8 mouse cellular contexts compared by ENCODE assay signal in genomic region chr7:123365876-123366741, GRCm38 (mm10). TPM values are rescaled to one million over a fixed set of nuclear protein-coding genes. Genes with fewer than 3 reads are reported as not detected.
DNase-seq lines count a peak whose midpoint lies in the region; ATAC-seq and TF ChIP-seq lines count a peak whose summit lies in the region.

No protein-coding gene starts in this region.

- no peak for TF ChIP-seq POLR2A in kidney, adult 2 months (IDR thresholded peaks at IDR 0.05; ENCODE audit: low read depth, low read length)

- H3K27ac ChIP-seq in kidney, adult 2 months (ENCODE audit: insufficient read depth, low read depth, low read length): peak overlapping the region; percentile 39; the same call in 1 of the 2 replicates
- no peak overlapping the region for H3K27ac ChIP-seq in kidney, embryonic 16.5 days (ENCODE audit: low read length)
- H3K27ac ChIP-seq in brown adipose tissue, adult 24 weeks (replicated peaks; ENCODE audit: low read depth, low read length): peak overlapping the region; percentile 59
- H3K27ac ChIP-seq in midbrain, embryonic 16.5 days (ENCODE audit: low read length): no peak overlapping the region

- H3K4me1 ChIP-seq in kidney, adult 2 months (ENCODE audit: control insufficient read depth, insufficient read depth, low read length): peaks cover 41% of the 10 kb centered on the region
- peaks cover 28% of the 10 kb centered on the region for H3K4me1 ChIP-seq in kidney, embryonic 16.5 days (ENCODE audit: insufficient read depth, low read length)
- H3K4me1 ChIP-seq in brown adipose tissue, adult 24 weeks (ENCODE audit: control insufficient read depth, insufficient read depth, insufficient read length, low read length): peaks cover 38% of the 10 kb centered on the region
- H3K4me1 ChIP-seq in midbrain, embryonic 16.5 days (ENCODE audit: control insufficient read depth, insufficient read depth, low read length): peaks cover 21% of the 10 kb centered on the region

- WGBS in kidney, adult 2 months: 51% methylated on average over 7 of the region's 7 CpGs
- WGBS in kidney, embryonic 16.5 days: 86% methylated on average over 7 of the region's 7 CpGs
- WGBS in midbrain, embryonic 16.5 days: 74% methylated on average over 7 of the region's 7 CpGs

- no peaks in the 10 kb centered on the region for H3K9me3 ChIP-seq in kidney, embryonic 16.5 days (ENCODE audit: low read length)
- no peaks in the 10 kb centered on the region for H3K9me3 ChIP-seq in midbrain, embryonic 16.5 days (replicated peaks; ENCODE audit: control insufficient read depth, low read length, poor library complexity, severe bottlenecking)

- TF ChIP-seq CTCF in kidney, adult 2 months (conservative IDR thresholded peaks at IDR 0.05; ENCODE audit: insufficient read depth, insufficient read length, low read depth, low read length): no peak

- no peak for ATAC-seq in kidney, embryonic 16.5 days (ENCODE audit: low FRiP score, low TSS enrichment)
- ATAC-seq in hematopoietic stem cell, adult 5-6 weeks (replicated peaks in 1 of 2; ENCODE audit: insufficient read depth in 1 of 2, low FRiP score in 2 of 2, low TSS enrichment in 1 of 2, low read depth in 1 of 2, poor library complexity in 2 of 2, severe bottlenecking in 2 of 2): peak; percentile 61 to 70
- no peak for ATAC-seq in midbrain, embryonic 16.5 days

- peak; percentile 68 for DNase-seq in kidney, adult 2 months
- peak; percentile 73 for DNase-seq in lung, postnatal 36 days
- no peak for DNase-seq in yolk sac, embryonic 10.5 days (ENCODE audit: low spot score)
- DNase-seq in adrenal gland, postnatal 10 days: no peak

- no peak overlapping the region for H3K4me3 ChIP-seq in kidney, adult 2 months (ENCODE audit: insufficient read depth, low read depth, low read length)
- no peak overlapping the region for H3K4me3 ChIP-seq in kidney, embryonic 16.5 days (ENCODE audit: low read length)
- H3K4me3 ChIP-seq in brown adipose tissue, adult 24 weeks (ENCODE audit: insufficient read depth, low read depth, low read length): peak overlapping the region; percentile 27; the same call in 1 of the 2 replicates
- no peak overlapping the region for H3K4me3 ChIP-seq in midbrain, embryonic 16.5 days (ENCODE audit: low read depth, low read length)

- no peak overlapping the region for H3K4me2 ChIP-seq in kidney, embryonic 16.5 days (replicated peaks; ENCODE audit: low read depth, low read length)
- H3K4me2 ChIP-seq in midbrain, embryonic 16.5 days (ENCODE audit: low read length): no peak overlapping the region

- no peaks in the 10 kb centered on the region for H3K36me3 ChIP-seq in kidney, adult 2 months (ENCODE audit: control insufficient read depth, insufficient read depth, low read length)
- H3K36me3 ChIP-seq in kidney, embryonic 16.5 days (ENCODE audit: insufficient read depth, low read length): no peaks in the 10 kb centered on the region
- H3K36me3 ChIP-seq in midbrain, embryonic 16.5 days (ENCODE audit: control insufficient read depth, insufficient read depth, low read length): no peaks in the 10 kb centered on the region

- no peak overlapping the region; the same call in 1 of the 2 replicates for H3K9ac ChIP-seq in kidney, embryonic 16.5 days (replicated peaks; ENCODE audit: low read length)
- H3K9ac ChIP-seq in midbrain, embryonic 16.5 days (ENCODE audit: low read depth, low read length): no peak overlapping the region

- H3K27me3 ChIP-seq in kidney, adult 2 months (replicated peaks; ENCODE audit: control insufficient read depth, insufficient read depth, low read length): no peaks in the 10 kb centered on the region
- H3K27me3 ChIP-seq in kidney, embryonic 16.5 days (ENCODE audit: insufficient read depth, low read length): no peaks in the 10 kb centered on the region
- H3K27me3 ChIP-seq in midbrain, embryonic 16.5 days (ENCODE audit: control insufficient read depth, insufficient read depth, low read depth, low read length): no peaks in the 10 kb centered on the region

RNA-seq across cellular contexts. Expression of gene Lcmt1, which starts 3.5 kb away (rescaled TPM):
- polyA plus RNA-seq in kidney, adult 2 months (2012; rRNA removed): 26.9 and 29.9 TPM in 2 replicates
- 58.5 and 59.9 TPM in 2 replicates for polyA plus RNA-seq in kidney, embryonic 16.5 days (2015; fragmentation: Nextera tagmentation; extraction: Ambion mirVana)
- 34.2 and 35.1 TPM in 2 replicates for polyA plus RNA-seq in brown adipose tissue, adult 24 weeks (2012; ENCODE audit: insufficient read depth, insufficient read length, missing spikeins)
- 36.4 and 45.5 TPM in 2 replicates for total RNA-seq in hematopoietic stem cell, adult 5-6 weeks (2017)
- polyA plus RNA-seq in midbrain, embryonic 16.5 days (2015; fragmentation: Nextera tagmentation; extraction: Ambion mirVana): 110 and 117 TPM in 2 replicates
- 10 to 100 TPM; 26.6 to 30.2 TPM for total RNA-seq in adrenal gland, postnatal 10 days (2021)

RNA-seq across cellular contexts. Expression of gene Arhgap17, which starts 3.6 kb away (rescaled TPM):
- polyA plus RNA-seq in kidney, adult 2 months (2012; rRNA removed): 20.0 and 21.0 TPM in 2 replicates
- 21.3 and 26.9 TPM in 2 replicates for polyA plus RNA-seq in kidney, embryonic 16.5 days (2015; fragmentation: Nextera tagmentation; extraction: Ambion mirVana)
- 6.8 and 8.6 TPM in 2 replicates for polyA plus RNA-seq in brown adipose tissue, adult 24 weeks (2012; ENCODE audit: insufficient read depth, insufficient read length, missing spikeins)
- 34.4 and 35.1 TPM in 2 replicates for total RNA-seq in hematopoietic stem cell, adult 5-6 weeks (2017)
- polyA plus RNA-seq in midbrain, embryonic 16.5 days (2015; fragmentation: Nextera tagmentation; extraction: Ambion mirVana): 8.3 and 8.9 TPM in 2 replicates
- total RNA-seq in adrenal gland, postnatal 10 days (2021): 10 to 100 TPM; 33.6 to 40.6 TPM

Comparison
In these comparisons a context has a peak if more than half of its experiments do, and no peak if none do; other contexts are left out.
1. H3K27ac ChIP-seq: peak in kidney, adult 2 months (single experiment) and brown adipose tissue, adult 24 weeks (single experiment); none in kidney, embryonic 16.5 days (single experiment) and midbrain, embryonic 16.5 days (single experiment).
2. DNase-seq: peak in kidney, adult 2 months (single experiment) and lung, postnatal 36 days (single experiment); none in yolk sac, embryonic 10.5 days (single experiment) and adrenal gland, postnatal 10 days (single experiment).
3. ATAC-seq: peak in hematopoietic stem cell, adult 5-6 weeks (2 of 2); none in kidney, embryonic 16.5 days (single experiment) and midbrain, embryonic 16.5 days (single experiment).